Mouse (Mus musculus) A20 (cell line): ENCODE measurements around the gene Ccdc27.

Experiments
- DNase-seq: peaks from one replicate; pipeline ENCODE4 v3.0.0-alpha.2; 2011; ENCODE audit warnings: low read depth, low spot score

The Ccdc27 gene

DNA sequence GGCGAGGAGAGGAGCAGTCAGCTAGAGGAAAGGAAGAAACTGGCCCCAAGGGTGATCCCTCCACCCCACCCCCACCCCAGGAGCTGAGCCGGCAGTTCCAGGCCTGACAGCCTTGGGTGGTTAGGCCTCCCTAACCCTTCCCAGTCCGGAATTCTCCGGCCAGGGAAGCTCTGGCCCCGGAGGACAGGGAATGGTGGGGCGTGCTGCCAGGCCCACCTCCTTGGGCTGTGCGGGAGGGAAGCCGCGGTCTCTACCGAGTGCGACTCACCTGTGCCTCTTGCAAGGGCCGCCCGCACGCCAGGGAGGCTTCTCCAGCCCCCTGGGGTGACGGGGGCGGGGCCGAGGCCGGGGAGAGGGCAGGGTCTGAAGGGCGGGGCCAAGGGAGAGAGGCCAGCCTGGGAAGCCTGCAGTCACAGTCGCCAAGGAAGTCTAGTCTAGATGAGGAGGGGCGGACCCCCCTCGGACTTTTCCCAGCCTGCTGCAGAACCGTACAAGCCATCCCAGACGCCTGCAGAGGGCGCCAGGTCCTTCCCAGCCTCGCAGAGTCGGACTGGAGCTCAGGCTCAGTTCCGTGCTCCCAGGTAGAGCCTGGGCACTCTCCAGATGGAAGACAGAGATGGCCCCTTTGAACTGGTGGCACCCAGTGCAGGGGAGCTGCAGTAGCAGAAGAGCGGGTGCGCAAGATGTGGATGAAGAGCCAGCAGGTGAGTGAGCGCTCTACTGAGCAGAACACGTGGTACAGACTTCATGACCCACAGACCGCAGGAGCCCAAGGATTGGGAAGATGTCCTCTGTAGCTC, 16.6 kb downstream of the Ccdc27 start, which contains the start of gene Smim1:
Gene Smim1 (minus strand): TSS at position 590 of the 800 bp plus-strand sequence.
- DNase-seq, result no peak

DNA sequence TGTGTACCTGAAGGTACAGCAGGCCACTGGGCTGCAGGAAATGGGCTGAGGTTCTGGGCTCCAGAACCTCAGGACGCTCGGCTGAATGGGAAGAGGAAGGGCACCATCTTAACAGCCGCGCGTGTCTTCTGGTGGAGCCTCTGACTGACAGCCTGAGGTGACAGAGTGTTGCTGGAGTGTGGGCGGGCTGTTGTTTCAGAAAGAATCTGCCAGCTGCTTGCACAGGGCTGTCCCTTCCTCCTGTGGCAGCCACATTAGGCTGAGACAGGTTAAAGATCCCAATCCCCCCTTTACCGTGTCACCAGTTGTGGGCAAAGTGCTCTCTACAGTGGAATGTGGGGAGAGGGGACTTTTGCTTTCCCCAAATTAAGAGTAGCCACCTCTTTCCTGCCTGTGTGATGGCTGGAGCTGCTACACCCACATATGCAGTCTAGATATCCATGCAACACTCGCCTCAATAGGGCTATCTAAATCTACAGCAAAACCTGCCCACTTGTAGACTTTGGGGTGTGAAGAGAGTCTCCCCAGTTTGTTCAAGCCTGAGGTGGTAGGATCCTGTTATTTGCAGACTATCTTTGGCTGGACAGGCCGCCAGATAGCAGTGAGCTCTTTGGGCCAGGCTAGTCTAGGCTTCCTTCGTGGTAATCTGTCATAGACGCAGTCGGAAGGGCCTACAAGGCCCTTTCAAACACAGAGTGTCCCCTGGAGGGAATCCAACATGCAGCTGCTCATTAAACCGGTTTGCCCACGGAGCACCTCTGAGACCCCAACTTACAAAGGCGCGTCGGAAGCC, 17.6 kb downstream of the Ccdc27 start:
- no peak for DNase-seq

DNA sequence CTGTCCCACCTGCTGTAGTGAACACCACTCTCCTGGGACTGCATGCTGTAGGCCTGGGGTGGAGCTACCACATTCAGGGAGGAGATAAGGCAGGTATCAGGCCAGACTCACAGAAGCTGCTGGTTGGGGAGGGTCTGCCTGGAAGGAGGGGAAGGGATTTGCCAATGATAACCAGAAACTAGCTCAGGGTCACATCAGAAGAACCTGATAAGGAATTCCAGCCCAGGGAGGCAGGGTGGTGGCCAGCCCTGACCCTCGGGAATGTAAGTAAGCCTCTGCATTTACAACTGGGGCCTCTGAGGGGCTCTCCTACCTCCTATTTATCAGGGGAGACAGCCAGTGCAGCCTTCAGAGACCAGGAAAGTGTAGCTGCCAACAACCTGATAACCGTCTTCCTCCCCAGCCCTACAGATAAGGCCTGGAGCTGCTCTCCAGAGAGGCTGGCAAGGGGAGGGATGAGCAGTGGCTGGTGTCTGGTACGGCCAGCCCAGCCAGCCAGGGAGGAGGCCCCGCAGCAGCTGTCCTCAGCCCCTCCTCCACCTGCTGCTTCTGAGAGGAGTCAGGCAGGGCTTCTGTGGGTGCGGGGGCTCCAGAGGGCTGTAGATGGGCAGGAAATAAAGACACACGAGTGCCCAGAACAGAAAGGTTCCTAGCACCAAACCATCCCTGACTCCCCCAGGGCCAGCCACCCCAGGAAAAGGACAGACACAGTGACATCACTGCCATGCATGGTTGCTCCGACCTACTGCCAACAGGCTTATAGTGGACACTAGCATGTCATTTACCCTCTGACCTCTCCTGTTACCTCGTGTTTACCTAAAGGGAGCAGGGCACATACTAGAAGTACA, 18.5 kb downstream of the Ccdc27 start:
- no peak for DNase-seq

DNA sequence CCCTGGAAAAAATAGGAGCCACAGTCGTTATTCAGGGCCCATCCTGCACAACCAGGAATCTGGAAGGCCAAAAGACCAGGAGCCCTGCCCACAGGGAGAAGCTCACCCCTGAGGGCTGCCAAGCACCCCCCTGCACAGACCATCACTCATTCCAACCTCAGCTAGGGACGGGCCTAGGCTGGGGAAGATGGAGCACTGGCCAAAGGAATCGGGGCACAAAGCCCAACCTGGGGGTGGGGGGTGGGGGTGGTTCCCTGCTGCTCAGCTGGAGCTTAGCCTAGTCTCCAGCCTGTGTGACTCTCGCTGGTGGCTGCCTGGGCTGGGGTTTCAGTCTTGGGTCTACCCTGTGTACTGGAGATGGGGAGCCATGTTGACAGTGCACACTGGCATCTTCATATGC, 19.6 kb downstream of the Ccdc27 start:
- DNase-seq, result no peak

DNA sequence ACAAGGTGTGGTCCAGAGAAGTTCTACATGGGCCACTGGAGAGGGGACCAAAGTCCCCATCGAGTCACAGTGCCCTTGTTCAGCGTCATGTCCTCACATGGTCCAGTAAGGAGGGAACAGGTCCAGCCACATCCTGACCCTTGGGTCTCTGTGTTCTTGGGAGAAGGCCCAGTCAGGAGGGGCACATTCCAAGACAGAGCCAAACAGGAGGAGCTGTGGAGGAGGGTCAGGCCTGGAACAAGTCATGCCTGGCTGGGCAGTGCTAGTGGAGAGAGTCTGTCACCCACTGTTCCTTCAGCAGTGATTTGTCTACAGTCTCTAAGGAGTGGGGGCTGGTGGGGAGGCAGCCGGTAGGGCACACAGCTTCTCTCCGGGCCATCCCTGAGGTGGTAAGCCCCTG, 20.1 kb downstream of the Ccdc27 start:
- DNase-seq, result no peak

DNA sequence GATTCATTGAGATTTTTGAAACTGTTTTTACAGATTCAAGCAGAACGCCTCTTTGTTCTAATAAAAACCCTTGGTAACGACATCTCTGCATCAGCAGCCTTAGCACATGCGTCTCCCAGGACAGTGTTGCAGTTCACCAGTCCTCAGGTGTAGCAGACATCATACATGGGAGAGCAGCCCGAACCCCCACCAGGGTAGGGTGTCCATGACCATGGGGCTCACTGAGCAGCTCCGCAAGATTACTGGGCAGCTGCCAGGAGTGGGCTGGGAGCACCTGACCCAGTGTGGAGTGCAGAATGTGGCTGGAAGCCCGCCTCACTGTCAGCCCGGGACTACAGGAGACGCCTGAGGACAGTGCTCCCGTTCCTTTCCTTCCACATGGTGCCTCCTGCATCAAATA, 21.0 kb downstream of the Ccdc27 start:
- DNase-seq, result no peak

DNA sequence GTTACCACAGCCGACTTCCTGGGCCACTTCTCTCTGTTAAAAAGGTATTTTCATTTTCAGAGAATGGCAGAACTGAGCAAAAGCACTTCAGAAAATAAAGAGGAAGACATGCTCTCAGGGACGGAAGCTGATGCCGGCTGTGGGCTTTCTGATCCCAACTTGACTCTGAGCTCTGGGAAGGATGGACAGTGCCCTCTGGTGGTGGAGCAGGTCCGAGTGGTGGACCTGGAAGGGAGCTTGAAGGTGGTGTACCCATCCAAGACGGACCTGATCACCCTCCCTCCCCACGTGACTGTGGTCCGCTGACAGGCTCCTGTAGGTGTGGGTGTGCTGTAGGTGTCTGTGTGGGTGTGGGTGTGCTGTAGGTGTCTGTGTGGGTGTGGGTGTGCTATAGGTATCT, 22.9 kb downstream of the Ccdc27 start:
- DNase-seq, result peak; percentile 22

DNA sequence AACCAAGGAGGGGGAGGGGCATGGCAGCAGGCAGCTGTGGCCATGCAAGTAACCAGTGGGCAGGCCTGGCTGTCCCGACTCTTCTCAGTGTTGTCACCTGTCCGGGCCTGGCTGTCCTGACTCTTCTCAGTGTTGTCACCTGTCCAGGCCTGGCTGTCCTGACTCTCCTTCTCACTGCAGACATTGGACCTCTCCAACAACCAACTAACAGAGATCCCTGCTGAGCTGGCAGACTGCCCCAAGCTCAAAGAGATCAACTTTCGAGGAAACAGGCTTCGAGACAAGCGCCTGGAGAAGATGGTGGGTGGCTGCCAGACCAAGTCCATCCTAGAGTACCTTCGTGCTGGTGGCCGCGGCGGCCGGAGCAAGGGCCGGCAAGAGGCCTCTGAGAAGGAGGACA, 27.0 kb downstream of the Ccdc27 start:
- no peak for DNase-seq

DNA sequence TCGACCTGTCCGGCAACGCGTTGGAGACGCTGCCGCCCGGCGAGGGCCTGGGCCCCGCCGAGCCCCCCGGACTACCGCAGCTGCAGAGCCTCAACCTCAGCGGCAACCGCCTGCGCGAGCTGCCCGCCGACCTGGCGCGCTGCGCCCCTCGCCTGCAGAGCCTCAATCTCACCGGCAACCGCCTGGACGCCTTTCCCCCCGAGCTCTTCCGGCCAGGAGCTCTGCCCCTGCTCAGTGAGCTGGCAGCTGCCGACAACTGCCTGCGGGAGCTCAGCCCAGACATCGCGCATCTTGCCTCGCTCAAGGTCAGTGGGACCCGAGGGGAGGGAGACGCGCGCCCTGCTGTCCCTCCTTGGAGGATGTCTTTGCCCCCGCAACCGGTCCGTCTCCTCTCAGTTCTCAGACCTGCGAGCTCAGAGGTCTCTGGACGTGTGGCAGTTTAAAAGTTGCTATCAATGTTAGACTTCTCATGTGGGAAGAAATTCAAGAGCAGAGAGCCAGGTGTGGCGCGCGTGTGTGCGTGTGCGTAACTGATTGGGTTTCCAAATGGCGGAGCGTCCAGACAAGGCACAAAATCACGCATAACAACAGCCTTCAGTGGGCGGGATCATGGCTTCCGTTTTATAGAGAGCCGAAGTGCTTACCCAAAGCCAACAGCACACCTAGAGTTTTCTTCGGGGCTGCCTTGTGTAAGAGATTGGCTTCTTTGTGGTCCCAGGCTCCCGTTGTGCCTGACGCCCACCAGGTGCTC, 30.2 kb downstream of the Ccdc27 start:
- peak; percentile 50 for DNase-seq

DNA sequence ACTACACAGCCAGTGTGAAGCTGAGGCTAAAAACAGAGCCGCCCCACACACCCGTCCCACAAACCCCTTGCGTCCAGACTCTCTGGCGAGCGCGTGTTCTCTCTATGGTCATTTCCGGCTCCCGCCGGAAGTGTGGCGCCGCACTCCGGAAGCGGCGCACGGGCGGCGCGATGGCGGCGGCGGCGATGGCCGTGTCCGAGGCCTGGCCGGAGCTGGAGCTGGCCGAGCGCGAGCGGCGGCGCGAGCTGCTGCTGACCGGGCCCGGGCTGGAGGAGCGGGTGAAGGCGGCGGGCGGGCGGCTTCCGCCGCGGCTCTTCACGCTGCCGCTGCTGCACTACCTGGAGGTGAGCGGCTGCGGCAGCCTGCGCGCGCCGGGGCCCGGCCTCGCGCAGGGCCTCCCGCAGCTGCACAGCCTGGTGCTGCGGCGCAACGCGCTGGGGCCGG, 30.8 kb downstream of the Ccdc27 start, which contains the start of gene Lrrc47:
Gene Lrrc47 (plus strand): TSS at position 86 of the 444 bp plus-strand sequence.
- peak; percentile 88 for DNase-seq

DNA sequence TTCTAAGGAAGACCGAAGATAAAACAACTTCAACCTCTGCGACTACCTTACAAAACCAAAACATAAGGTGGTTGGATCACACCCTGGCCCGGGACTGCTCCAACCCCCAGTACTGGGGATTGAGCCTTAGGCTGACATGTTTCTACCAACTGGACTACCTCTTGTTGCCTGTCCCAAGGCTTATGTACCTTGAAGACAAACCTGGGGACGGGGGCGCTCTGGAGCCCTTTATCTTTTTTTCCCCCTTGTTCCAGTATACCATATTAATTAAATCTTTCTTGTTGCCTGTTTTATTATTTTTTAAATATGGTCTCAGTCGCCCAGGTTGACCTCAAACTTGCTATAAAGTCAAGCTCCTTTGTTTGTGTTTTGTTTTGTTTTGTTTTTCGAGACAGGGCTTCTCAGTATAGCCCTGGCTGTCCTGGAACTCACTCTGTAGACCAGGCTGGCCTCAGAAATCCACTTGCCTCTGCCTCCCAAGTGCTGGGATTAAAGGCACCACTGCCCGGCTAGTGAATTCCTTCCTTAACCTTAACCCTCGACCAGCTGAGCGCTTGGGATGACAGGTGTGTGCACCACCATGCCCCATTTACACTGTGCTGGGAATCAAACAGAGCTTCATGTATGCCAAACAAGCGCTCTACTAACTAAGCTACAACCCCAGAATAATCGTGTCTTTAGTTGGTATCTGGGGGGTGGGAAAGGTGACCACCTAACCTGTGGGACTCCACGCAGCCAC, 31.4 kb downstream of the Ccdc27 start:
- DNase-seq, result peak; percentile 61

DNA sequence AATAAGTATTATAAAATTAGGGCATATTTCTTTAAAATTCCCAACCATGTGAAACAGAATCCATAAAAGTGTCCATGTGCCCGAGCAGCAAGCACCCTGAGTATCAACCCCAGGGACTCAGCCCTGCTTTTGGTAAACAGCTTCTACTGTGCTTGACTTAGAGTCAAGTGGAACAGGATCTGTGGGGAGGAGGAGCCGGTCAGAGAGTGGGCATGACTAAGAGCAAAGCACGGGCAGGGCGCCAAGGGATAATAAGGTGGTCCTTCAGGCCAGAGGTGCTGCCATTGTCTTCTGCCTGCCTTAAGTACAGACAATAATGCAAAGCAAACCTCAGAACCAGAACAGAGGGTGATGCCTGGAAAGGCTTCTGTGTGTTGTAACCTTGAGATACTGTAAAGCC, 34.7 kb downstream of the Ccdc27 start:
- no peak for DNase-seq

DNA sequence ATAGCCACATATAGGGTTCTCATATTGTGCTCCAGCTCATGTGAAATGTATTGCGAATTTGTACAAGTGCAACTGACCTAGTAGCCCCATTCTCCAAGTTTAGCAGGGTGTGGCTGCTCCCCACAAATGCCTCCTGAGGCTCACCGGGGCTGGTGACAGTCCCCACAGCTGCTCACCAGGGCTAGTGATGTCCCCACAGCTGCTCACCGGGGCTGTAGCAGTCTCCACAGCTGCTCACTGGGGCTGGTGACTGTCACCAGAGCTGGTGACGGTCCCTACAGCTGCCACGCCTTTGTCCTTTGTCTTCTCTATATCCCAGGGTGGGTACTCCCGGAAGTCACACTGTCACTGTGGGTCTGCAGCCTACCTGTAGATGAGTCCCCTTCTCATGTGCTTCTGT, 36.2 kb downstream of the Ccdc27 start:
- DNase-seq, result no peak

DNA sequence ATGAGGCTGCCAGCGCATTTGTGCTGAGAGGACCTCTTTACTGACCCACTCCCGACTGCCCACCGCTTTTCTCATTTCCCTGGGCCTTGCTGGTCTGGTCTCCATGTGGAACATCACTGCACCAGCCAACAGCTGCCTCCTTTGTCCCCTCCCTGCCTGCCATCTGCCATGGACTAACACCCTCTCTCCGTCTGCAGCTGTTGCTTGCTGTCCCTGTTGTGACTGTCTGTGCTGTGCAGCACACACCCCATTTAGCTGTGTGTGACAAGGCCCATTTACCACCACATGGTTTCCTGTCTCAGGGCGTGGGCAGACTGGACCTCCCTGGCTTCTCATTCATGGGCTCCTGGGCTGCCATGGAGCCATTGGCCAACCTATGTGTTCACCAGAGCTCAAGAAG, 37.0 kb downstream of the Ccdc27 start:
- no peak for DNase-seq

DNA sequence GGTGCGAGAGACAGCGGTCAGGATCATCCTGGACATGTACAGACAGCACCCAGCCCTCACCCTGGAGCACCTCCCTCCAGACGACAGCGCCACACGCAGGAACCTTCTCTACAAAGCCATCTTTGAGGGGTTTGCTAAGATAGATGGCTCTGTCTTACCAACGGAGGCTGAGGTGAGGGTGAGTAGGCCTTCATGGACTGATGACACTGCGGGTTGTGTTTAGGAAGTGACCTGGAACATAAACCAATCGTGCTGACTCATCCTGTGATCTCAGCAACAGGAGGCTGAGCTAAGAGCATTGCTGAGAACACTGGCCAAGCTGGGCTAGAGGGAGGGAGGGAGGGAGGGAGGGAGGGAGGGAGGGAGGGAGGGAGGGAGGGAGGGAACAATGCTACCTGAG, 49.0 kb downstream of the Ccdc27 start:
- no peak for DNase-seq

DNA sequence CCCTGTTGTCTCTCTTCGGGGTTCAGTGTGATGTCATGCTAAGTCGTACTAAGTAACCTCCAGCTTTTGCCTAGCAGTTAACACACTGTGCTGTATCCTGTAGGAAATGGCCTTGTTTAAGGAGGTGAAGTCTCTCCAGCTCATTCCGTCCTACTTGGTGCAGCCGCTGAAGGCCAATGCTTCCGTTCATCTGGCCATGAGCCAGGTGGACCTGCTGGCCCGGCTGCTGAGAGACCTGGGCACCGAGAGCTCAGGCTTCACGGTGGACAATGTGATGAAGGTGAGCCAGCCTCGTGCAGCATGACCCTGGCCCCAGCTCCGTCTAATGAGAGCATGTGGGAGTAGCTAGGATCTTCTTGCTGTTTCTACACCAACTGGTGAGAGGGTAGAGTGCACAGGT, 49.8 kb downstream of the Ccdc27 start:
- DNase-seq, result no peak

DNA sequence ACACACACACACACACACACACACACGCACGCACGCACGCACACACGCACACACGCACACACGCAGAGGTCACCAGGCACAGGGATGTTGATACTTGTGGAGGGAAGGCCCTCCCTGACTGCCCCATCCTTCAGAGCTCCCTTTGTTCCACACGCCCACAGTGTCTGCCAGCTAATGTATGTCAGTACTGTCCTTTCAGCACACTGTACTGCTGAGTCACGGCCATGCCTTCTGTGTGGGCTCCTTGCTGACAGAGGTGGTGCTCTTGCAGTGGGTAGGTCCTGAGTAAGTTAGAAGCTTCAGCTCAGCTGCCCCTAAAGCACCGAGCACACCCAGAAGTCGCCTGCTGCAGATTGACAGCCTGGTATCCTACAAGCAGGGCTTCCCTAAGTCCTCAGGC, 62.0 kb downstream of the Ccdc27 start:
- DNase-seq, result no peak

DNA sequence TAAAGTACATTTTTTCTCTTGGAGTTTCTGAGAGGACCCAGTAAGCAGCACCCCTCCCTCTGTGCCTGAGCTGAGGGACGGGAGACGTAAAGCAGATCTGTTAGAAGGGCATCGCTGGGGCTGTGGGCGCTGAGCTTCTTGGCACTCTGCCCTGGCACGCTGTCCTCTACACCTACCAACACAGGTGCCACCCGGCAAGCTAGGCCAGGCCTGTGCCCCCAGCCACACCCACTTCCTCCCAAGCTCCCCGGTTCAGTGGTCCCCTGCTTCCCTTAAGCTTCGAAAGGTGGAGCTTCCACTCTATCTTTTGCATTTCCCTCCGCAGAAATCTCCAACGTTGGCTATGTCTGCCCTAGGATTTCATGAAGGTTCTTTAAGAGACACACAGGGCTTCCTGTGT, 63.2 kb downstream of the Ccdc27 start:
- peak; percentile 71 for DNase-seq
